Mouse (Mus musculus): Measurements from ENCODE around the gene Asl.

Asl gene

GRCm38 (mm10) chr5:130029142-130029897 lies at the start of gene Asl, which contains the start of gene Crcp:
Gene Asl, minus strand, starts transcription at chr5:130029247.
Gene Crcp, plus strand, starts transcription at chr5:130029290.
- peak; percentile 57 to 82 for DNase-seq (ENCODE audit: low spot score in 2 of 2)

- DNase-seq (ENCODE audit: low spot score in 2 of 2): no peak
Measured at GRCm38 (mm10) chr5:130078834-130079156, 49.7 kb upstream of the Asl start.

- DNase-seq (ENCODE audit: low spot score in 2 of 2): no peak
Measured at GRCm38 (mm10) chr5:130078096-130078833, 49.2 kb upstream of the Asl start.

- DNase-seq (ENCODE audit: low spot score in 2 of 2): no peak
Measured at GRCm38 (mm10) chr5:130076396-130076795, 47.3 kb upstream of the Asl start.

DNA sequence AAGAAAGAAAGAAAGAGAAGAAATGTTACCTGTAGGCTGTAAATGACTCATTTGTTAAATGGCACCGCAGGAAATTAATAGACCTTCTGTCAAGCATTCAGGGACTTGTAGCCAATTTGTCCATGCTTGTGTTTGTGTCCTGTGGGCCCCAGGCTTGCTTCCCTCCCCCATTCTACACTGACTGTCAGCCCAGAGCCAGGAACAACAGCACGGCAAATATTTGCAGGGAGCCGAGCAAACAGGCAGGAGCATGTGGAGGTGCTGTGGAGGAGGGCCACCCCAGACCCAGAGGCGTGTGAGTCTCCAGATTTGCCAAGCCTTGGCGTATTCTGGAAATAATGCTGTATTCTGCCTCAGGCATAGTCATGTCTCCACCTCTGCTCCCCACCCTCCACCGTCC lies 45.4 kb upstream of the Asl start:
- no peak for DNase-seq (ENCODE audit: low spot score in 2 of 2)

- no peak for DNase-seq (ENCODE audit: low spot score in 2 of 2)
Measured at GRCm38 (mm10) chr5:130073026-130073425, 44.0 kb upstream of the Asl start, which contains the start of gene Tpst1. Gene Tpst1, plus strand, starts transcription at chr5:130073326.

DNA sequence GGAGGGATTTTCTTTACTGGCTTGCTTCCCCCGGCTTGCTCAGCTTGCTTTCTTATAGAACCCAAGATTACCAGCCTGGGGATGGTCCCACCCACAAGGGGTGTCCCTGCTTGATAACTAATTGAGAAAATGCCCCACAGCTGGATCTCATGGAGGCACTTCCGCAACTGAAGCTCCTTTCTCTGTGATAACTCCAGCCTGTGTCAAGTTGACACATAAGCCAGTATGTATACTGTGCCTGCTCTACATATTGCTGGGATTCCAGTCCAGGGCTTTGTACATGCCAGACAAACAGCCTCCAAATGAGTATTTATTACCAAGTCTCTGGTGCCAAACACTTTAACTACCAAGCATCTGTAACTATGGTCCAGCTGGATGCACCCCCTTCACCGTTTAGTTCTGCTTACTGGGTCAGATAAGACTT lies 38.8 kb upstream of the Asl start:
- DNase-seq (ENCODE audit: low spot score in 2 of 2): no peak

DNA sequence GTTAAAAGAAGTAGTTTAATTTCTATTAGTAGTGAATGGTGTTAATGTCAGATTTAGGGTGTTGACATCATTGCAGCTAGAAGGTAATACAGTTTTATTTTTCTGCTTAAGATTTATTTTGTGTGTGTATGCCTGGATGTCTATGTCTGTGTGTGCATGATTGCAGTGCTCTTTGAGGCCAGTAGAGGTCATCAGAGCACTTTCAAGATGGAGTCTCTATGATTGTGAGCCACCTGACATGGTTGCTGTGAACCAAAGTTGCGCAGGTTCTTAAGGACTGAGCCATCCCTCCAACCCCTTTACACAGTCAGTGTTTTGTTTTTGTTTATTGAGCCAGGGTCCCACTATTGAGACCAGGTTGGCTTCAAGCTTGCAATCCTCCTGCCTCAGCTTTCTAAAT lies 36.5 kb upstream of the Asl start:
- DNase-seq (ENCODE audit: low spot score in 2 of 2): no peak

DNA sequence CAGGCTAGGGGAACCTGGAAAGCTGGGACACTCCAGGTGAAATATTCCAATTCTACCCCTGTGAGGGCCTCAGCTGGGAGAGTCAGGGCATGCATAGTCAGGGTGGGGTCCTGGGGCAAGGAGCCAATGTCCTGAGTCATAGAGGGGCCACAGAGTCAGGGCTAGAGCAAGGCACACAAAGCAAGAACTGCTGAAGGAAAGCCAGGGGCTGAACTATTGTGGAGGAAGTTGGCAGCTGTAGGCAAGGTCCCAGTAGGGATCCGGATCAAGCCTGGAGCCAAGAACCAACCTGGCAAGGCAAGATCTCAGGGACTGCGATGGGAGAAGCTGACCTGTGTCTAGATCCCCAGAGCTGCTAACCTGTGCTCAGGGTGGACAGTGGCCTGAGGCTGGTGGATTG lies 34.7 kb upstream of the Asl start:
- DNase-seq (ENCODE audit: low spot score in 2 of 2): no peak

- no peak for DNase-seq (ENCODE audit: low spot score in 2 of 2)
Measured at GRCm38 (mm10) chr5:130062096-130062495, 33.0 kb upstream of the Asl start.

GRCm38 (mm10) chr5:130060329-130060665 lies 31.2 kb upstream of the Asl start:
- no peak for DNase-seq (ENCODE audit: low spot score in 2 of 2)

GRCm38 (mm10) chr5:130059413-130060328 lies 30.6 kb upstream of the Asl start:
- DNase-seq (ENCODE audit: low spot score in 2 of 2): no peak

DNA sequence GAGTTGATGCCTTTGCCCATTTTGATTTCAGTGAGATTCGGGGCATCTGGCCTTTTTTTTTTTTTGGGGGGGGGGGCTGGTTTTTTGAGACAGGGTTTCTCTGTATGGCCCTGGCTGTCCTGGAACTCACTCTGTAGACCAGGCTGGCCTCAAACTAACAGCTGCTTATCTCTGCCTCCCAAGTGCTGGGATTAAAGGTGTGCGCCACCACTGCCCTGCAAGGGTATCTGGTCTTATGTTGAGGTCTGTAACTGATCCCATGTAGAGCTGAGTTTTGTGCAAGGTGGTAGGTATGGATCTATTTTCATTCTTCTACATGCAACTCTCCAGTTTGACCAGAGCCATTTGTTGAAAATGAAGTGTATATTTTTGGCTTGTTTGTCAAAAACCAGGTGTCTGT lies 27.3 kb upstream of the Asl start:
- no peak for DNase-seq (ENCODE audit: low spot score in 2 of 2)

DNA sequence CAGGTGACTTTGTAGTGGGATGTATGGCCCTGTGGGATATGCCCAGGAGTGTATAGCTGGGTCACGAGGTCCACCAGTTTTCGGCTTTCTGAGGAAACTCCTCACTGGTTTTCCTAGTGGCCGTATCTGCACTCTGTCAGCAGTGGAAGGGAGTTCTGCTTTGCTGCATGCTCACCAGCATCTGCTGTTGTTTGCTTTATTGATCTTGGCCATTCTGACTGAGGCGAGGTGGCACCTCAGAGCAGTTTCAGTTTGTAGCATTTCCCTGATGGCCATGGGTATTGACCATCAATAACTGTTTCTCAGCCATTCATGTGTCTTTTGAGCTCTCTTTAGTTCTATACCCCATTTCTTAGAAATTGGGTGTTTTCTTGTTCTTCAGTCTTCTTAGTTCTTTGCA lies 26.6 kb upstream of the Asl start:
- DNase-seq (ENCODE audit: low spot score in 2 of 2): no peak

- DNase-seq (ENCODE audit: low spot score in 2 of 2): no peak
Measured at GRCm38 (mm10) chr5:130052955-130053354, 23.9 kb upstream of the Asl start.

GRCm38 (mm10) chr5:130052510-130052909 lies 23.5 kb upstream of the Asl start:
- no peak for DNase-seq (ENCODE audit: low spot score in 2 of 2)

DNA sequence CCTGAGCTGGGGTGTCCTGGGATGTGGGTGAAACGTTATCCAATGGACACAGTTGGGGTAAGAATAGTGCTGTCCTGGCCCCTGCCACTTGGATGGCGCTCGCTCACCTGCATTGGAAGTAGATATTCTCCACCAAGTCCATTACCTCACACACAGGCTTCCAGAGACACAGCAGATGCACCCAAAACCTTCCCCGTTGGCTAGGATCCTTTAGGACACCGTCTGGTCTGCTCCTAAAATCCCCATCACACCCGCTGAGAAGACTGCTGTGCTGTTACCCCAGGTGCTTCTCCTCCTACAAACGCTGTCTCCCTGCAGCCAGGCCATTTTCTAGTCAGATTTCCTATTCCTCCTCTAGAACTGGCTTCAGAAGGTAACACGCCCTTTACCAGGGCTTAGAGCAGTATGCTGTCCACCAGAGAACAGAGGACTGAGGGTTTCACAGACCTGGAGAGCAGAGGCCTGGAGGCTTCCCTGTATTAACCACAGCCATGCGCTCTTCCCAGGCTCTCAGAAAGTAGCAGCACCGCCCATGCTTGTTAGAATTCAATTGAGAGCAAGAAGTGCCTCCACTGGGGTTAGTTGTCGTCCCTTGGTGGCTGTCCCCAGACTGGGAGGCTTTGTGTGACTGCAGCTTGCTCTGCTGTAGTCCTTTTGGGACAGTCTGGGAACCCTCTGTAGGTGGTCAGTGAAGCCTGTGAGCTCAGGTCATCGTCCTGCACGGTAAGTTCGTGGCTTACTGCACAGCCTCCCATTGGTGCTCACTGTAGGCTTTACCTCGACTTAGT lies 22.2 kb upstream of the Asl start:
- no peak for DNase-seq (ENCODE audit: low spot score in 2 of 2)

GRCm38 (mm10) chr5:130050416-130050815 lies 21.4 kb upstream of the Asl start:
- no peak for DNase-seq (ENCODE audit: low spot score in 2 of 2)

- DNase-seq (ENCODE audit: low spot score in 2 of 2): no peak
Measured at GRCm38 (mm10) chr5:130048786-130049520, 19.9 kb upstream of the Asl start.

DNA sequence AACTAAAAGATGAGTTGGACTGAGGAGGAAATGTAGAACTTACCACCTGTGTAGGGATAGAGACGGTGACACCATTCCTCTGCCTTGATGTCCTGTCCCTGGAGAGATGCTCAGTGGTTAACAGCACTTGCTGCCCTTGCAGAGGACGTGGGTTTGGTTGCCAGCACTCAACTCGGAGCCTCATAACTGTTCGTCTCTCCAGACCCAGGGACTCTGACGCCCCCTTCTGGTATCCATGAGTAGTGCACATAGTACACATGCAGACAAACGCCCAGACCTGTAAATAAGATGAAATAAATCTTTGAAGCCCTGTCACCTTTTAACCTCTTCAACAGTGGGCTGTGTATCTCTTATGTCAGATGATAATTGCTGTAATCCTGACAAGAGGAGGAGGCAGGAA lies 18.0 kb upstream of the Asl start:
- no peak for DNase-seq (ENCODE audit: low spot score in 2 of 2)

DNA sequence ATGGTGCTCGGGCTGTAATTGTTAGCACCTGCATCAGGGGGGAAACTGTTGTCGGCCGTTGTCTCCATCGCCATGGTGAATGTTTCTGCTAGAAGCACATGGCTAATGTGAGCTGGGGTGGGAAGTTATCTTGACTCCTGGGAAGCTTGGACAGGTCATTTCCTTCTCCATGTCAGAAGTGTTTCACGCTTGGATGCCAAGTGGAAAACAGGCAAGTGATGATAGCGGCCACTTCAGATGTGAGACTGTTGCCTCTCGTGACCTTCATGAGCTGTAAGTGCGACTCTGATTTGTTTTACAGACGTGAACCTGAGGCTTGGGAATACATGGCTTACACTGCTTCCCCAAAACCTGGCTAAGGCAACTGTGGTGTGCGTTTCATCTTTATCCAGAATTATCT lies 17.5 kb upstream of the Asl start:
- no peak for DNase-seq (ENCODE audit: low spot score in 2 of 2)
